Mouse (Mus musculus) liver, adult 2 months (tissue): ENCODE measurements around the gene Ubb.

Source experiments
- CTCF ChIP-seq: fragments of 200-500 bp; IDR thresholded peaks from 2 replicates; pipeline ENCODE4 v1.5.1; 2011; ENCODE audit warnings: low read depth, low read length, control low read depth
- POLR2A ChIP-seq: fragments of 200-500 bp; IDR thresholded peaks from 2 replicates; pipeline ENCODE4 v1.6.1; 2011; ENCODE audit warnings: low read length, control low read depth; ENCODE audit not compliant: insufficient read depth; ENCODE audit errors: extremely low read depth

- no peak for TF ChIP-seq CTCF
- TF ChIP-seq POLR2A, result no peak
Measured at GRCm38 (mm10) chr11:62509571-62509970, 41.4 kb upstream of the Ubb start.
